Mouse (Mus musculus) forebrain, embryonic 10.5 days (tissue): ENCODE data around the gene Calca. TPM values are rescaled to one million over a fixed set of nuclear protein-coding genes. Genes with fewer than 3 reads are reported as not detected.
"Not testable (repeated sequence)": the region's sequence is repeated elsewhere in the genome, so short reads cannot be mapped to it uniquely, and the experiment has no call there.

ENCODE experiments used
- DNase-seq: peaks from one replicate; pipeline ENCODE4 v3.0.0-alpha.2; 2017; ENCODE audit warnings: low spot score; ENCODE audit errors: extremely low spot score
- H3K27ac ChIP-seq: fragments of 300-500 bp; sonication (generic); 2 replicates; pipeline ENCODE4 v1.5.1; 2016; ENCODE audit warnings: mild to moderate bottlenecking
- H3K27me3 ChIP-seq: fragments of 300-500 bp; sonication (generic); 2 replicates; pipeline ENCODE4 v1.6.1; 2016; ENCODE audit warnings: mild to moderate bottlenecking; ENCODE audit not compliant: poor library complexity, severe bottlenecking
- H3K36me3 ChIP-seq: fragments of 300-500 bp; sonication (generic); replicated peaks from 2 replicates; pipeline ENCODE4 v1.6.1; 2016; ENCODE audit warnings: mild to moderate bottlenecking, moderate library complexity
- H3K4me1 ChIP-seq: fragments of 300-500 bp; sonication (generic); 2 replicates; pipeline ENCODE4 v1.6.1; 2016
- H3K4me3 ChIP-seq: fragments of 300-500 bp; sonication (generic); 2 replicates; pipeline ENCODE4 v1.5.1; 2016; ENCODE audit warnings: mild to moderate bottlenecking, moderate library complexity
- H3K9me3 ChIP-seq: fragments of 300-500 bp; sonication (generic); 2 replicates; pipeline ENCODE4 v1.6.1; 2016; ENCODE audit warnings: mild to moderate bottlenecking, moderate library complexity
- WGBS: fragments of 180-500 bp; shearing (Covaris S2); methylation state at CpG from one replicate; pipeline ENCODE4 v1.1.7; 2016; 5-methylcytosine and 5-hydroxymethylcytosine counted together
- polyA plus RNA-seq: library from polyadenylated mRNA; unstranded; fragments of >200 nt; fragmentation: Nextera tagmentation; extraction: Ambion mirVana; gene quantifications from 2 replicates; pipeline ENCODE4 v1.2.1, GENCODE M21; 2016

The Calca gene
- 3.1 and 4.0 TPM in 2 replicates for polyA plus RNA-seq

DNA sequence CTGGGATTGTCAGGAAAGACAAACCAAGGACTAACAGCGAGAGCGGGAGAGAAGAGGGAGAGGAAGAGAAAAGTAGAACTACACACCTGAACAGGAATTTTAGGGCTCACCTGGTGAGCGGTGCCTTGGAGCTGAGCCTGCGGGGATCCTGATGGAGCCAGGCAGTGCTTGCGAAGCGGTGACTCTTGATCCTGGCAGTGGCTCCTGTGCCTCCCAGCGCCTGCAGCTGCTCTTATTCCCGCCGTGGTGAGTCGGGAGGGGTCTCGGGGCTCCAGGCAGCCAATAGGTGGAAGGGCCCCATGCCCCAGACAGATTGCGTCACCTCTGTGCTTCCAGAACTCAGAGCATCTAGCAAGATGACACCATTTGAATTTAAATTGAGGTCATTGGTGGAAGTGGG is at the start of gene Calca:
Calca (minus strand) TSS at position 256 of the 400 bp plus-strand sequence.
- H3K4me3 ChIP-seq: peak within 1 kb of the TSS; percentile 55
- WGBS: under 1% methylated on average over 12 of the region's 12 CpGs
- H3K27me3 ChIP-seq: peaks cover 46% of the 10 kb centered on the region
- H3K4me1 ChIP-seq: peaks cover 16% of the 10 kb centered on the region
- DNase-seq: peak; percentile 53
- H3K36me3 ChIP-seq: no peaks in the 10 kb centered on the region
- H3K9me3 ChIP-seq: no peaks in the 10 kb centered on the region
- H3K27ac ChIP-seq: no peak within 1 kb of the TSS

GRCm38 (mm10) chr7:114672697-114673096 is 36.5 kb upstream of the Calca start:
- no peaks in the 10 kb centered on the region for H3K27me3 ChIP-seq
- peaks cover 11% of the 10 kb centered on the region for H3K4me1 ChIP-seq
- no peaks in the 10 kb centered on the region for H3K9me3 ChIP-seq
- no peaks in the 10 kb centered on the region for H3K36me3 ChIP-seq
- 33% methylated on average over 2 of the region's 2 CpGs for WGBS
- H3K4me3 ChIP-seq: no peak overlapping the region
- no peak for DNase-seq
- H3K27ac ChIP-seq: no peak overlapping the region

GRCm38 (mm10) chr7:114671405-114671804 is 35.2 kb upstream of the Calca start:
- WGBS: 86% methylated on average over 1 of the region's 1 CpGs
- H3K4me3 ChIP-seq: no peak overlapping the region

DNA sequence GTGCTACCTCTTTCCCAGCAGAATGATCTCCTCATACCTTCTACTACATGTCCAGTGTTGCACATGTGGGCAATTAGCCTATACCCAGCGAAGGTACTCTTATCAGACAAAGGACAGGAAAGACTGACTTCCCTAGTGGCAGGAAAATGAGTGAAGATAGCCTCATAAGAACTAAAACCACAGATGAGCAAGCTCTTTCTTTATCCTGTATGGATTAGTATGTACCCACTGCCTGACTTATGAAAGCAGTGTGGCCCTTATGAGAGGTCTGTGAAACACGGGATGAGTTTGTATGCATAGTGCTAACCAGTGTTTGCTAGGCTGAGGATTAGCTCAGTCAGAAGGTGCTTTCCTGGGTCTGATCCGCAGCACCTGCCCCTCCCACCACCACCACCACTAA is 13.6 kb upstream of the Calca start:
- no peaks in the 10 kb centered on the region for H3K36me3 ChIP-seq
- H3K27me3 ChIP-seq: no peaks in the 10 kb centered on the region
- WGBS: 39% methylated on average over 3 of the region's 3 CpGs
- no peak overlapping the region for H3K27ac ChIP-seq
- no peaks in the 10 kb centered on the region for H3K9me3 ChIP-seq
- H3K4me3 ChIP-seq: no peak overlapping the region
- H3K4me1 ChIP-seq: peaks cover 7% of the 10 kb centered on the region
- DNase-seq: no peak

More at GRCm38 (mm10) chr7:114671405-114671804, 35.2 kb upstream of the Calca start:
- Histone ChIP-seq H3K36me3 (no peaks in the 10 kb centered on the region), H3K27ac (no peak overlapping the region), H3K27me3 (no peaks in the 10 kb centered on the region), H3K4me1 (peaks cover 11% of the 10 kb centered on the region), H3K9me3 (no peaks in the 10 kb centered on the region)
- DNase-seq: no peak

DNA sequence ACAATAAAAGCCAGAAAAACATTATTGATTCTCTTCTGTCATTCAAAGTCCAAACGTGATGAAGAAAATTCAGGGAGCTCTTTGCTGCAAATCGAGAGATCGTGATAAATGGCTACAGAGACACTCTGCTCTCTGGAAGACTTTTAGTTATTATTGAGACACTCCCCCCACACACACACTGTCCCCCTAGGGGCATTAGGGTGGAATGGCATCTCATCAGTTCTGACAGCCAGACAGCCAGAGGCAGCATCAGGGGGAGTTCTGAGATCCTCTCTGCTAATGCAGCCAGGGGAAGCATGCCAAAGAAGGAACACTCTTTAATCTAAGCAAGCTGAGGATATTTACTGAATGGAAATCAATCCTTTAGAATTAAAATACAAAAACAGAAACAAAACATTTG is 12.6 kb upstream of the Calca start:
- Histone ChIP-seq H3K9me3 (no peaks in the 10 kb centered on the region), H3K27ac (no peak overlapping the region), H3K27me3 (no peaks in the 10 kb centered on the region), H3K4me1 (peaks cover 7% of the 10 kb centered on the region), H3K36me3 (no peaks in the 10 kb centered on the region), H3K4me3 (no peak overlapping the region)
- 53% methylated on average over 3 of the region's 3 CpGs for WGBS
- DNase-seq: no peak

GRCm38 (mm10) chr7:114635569-114636101 is 522 bp downstream of the Calca start:
- DNase-seq: peak; percentile 39
- no peak overlapping the region for H3K27ac ChIP-seq
- peaks cover 16% of the 10 kb centered on the region for H3K4me1 ChIP-seq
- peaks cover 46% of the 10 kb centered on the region for H3K27me3 ChIP-seq
- under 1% methylated on average over 20 of the region's 20 CpGs for WGBS
- peak overlapping the region; percentile 55 for H3K4me3 ChIP-seq
- H3K36me3 ChIP-seq: no peaks in the 10 kb centered on the region
- no peaks in the 10 kb centered on the region for H3K9me3 ChIP-seq

GRCm38 (mm10) chr7:114634386-114634785 is 1.8 kb downstream of the Calca start:
- Histone ChIP-seq H3K36me3 (no peaks in the 10 kb centered on the region), H3K9me3 (no peaks in the 10 kb centered on the region), H3K4me1 (peaks cover 16% of the 10 kb centered on the region), H3K4me3 (no peak overlapping the region), H3K27me3 (peaks cover 46% of the 10 kb centered on the region), H3K27ac (no peak overlapping the region)
- 86% methylated on average over 7 of the region's 7 CpGs for WGBS
- DNase-seq: no peak

GRCm38 (mm10) chr7:114625966-114626365 is 10.2 kb downstream of the Calca start:
- Histone ChIP-seq H3K36me3 (no peaks in the 10 kb centered on the region), H3K4me3 (no peak overlapping the region), H3K27ac (no peak overlapping the region), H3K9me3 (no peaks in the 10 kb centered on the region), H3K4me1 (no peaks in the 10 kb centered on the region), H3K27me3 (no peaks in the 10 kb centered on the region)
- WGBS: 96% methylated on average over 3 of the region's 3 CpGs
- no peak for DNase-seq

- H3K36me3 ChIP-seq: no peaks in the 10 kb centered on the region
- H3K27ac ChIP-seq: no peak overlapping the region
- DNase-seq: no peak
- H3K4me1 ChIP-seq: no peaks in the 10 kb centered on the region
- 94% methylated on average over 6 of the region's 6 CpGs for WGBS
- no peaks in the 10 kb centered on the region for H3K9me3 ChIP-seq
- H3K27me3 ChIP-seq: no peaks in the 10 kb centered on the region
- no peak overlapping the region for H3K4me3 ChIP-seq
Observed at GRCm38 (mm10) chr7:114616759-114617158, 19.4 kb downstream of the Calca start.

- H3K4me3 ChIP-seq, H3K9me3 ChIP-seq, DNase-seq, H3K27ac ChIP-seq, H3K36me3 ChIP-seq, H3K27me3 ChIP-seq, H3K4me1 ChIP-seq: not testable (repeated sequence)
- WGBS: 92% methylated on average over 8 of the region's 8 CpGs
Observed at GRCm38 (mm10) chr7:114594391-114594790, 41.8 kb downstream of the Calca start.

- Histone ChIP-seq H3K4me1 (0 out of 2 replicates have a peak, but pooled peaks cover 3% of the 10 kb centered on the region), H3K27ac (no peak overlapping the region), H3K36me3 (no peaks in the 10 kb centered on the region), H3K4me3 (no peak overlapping the region), H3K27me3 (no peaks in the 10 kb centered on the region), H3K9me3 (no peaks in the 10 kb centered on the region)
- DNase-seq: no peak
- 66% methylated on average over 2 of the region's 2 CpGs for WGBS
Observed at GRCm38 (mm10) chr7:114582441-114582840, 53.7 kb downstream of the Calca start.
